Mouse (Mus musculus) frontal cortex, adult (tissue): ENCODE measurements around the gene Sympk.

Experiments
- ATAC-seq: cut with Nextera tagmentation; 2 replicates; pipeline ENCODE4 v1.9.2; 2017; ENCODE audit warnings: mild to moderate bottlenecking, moderate library complexity, mixed read lengths; ENCODE audit not compliant: low TSS enrichment

Sympk gene

GRCm38 (mm10) chr7:19083701-19084100, 59.5 kb downstream of the Sympk start, which contains the start of gene Dmpk:
Gene Dmpk, plus strand, starts transcription at chr7:19083849.
- no peak for ATAC-seq

- ATAC-seq: no peak
Measured at GRCm38 (mm10) chr7:19084277-19084771, 60.1 kb downstream of the Sympk start.

- ATAC-seq: no peak
Measured at GRCm38 (mm10) chr7:19084921-19085473, 60.8 kb downstream of the Sympk start.

GRCm38 (mm10) chr7:19085495-19085894, 61.3 kb downstream of the Sympk start:
- no peak for ATAC-seq

GRCm38 (mm10) chr7:19086042-19086441, 61.9 kb downstream of the Sympk start:
- no peak for ATAC-seq

GRCm38 (mm10) chr7:19086760-19087159, 62.6 kb downstream of the Sympk start:
- ATAC-seq: no peak

GRCm38 (mm10) chr7:19088813-19089212, 64.6 kb downstream of the Sympk start:
- ATAC-seq: no peak

GRCm38 (mm10) chr7:19091913-19092312, 67.7 kb downstream of the Sympk start:
- no peak for ATAC-seq

- ATAC-seq: 0 out of 2 replicates have a peak, but pooled peaks have one; percentile 4
Measured at GRCm38 (mm10) chr7:19092381-19093173, 68.4 kb downstream of the Sympk start.

GRCm38 (mm10) chr7:19093174-19093521, 69.0 kb downstream of the Sympk start:
- peak; percentile 72 for ATAC-seq

GRCm38 (mm10) chr7:19093537-19094385, 69.6 kb downstream of the Sympk start:
- peak; percentile 32; the same call in 1 of the 2 replicates for ATAC-seq

GRCm38 (mm10) chr7:19094471-19094825, 70.3 kb downstream of the Sympk start, which contains the start of gene Six5:
Gene Six5, plus strand, starts transcription at chr7:19094594.
- no peak for ATAC-seq

GRCm38 (mm10) chr7:19094826-19095750, 70.9 kb downstream of the Sympk start:
- ATAC-seq: no peak

- no peak for ATAC-seq
Measured at GRCm38 (mm10) chr7:19095751-19096110, 71.6 kb downstream of the Sympk start.

GRCm38 (mm10) chr7:19096421-19096976, 72.3 kb downstream of the Sympk start:
- ATAC-seq: no peak

- ATAC-seq: no peak
Measured at GRCm38 (mm10) chr7:19097217-19097616, 73.0 kb downstream of the Sympk start.

- ATAC-seq: no peak
Measured at GRCm38 (mm10) chr7:19097863-19098262, 73.7 kb downstream of the Sympk start.

GRCm38 (mm10) chr7:19098811-19099210, 74.6 kb downstream of the Sympk start:
- no peak for ATAC-seq

- no peak for ATAC-seq
Measured at GRCm38 (mm10) chr7:19100290-19100689, 76.1 kb downstream of the Sympk start.

- no peak for ATAC-seq
Measured at GRCm38 (mm10) chr7:19103741-19104140, 79.6 kb downstream of the Sympk start.
